Mouse (Mus musculus) myocyte (in vitro differentiated cells): ENCODE results near the gene Clnk.

Experiments
- CEBPB ChIP-seq: IDR thresholded peaks from 2 replicates; pipeline ENCODE4 v1.6.1; 2011; ENCODE audit warnings: mild to moderate bottlenecking, moderate library complexity; ENCODE audit not compliant: poor library complexity, insufficient read depth, severe bottlenecking
- E2F4 ChIP-seq: IDR thresholded peaks from one replicate; pipeline ENCODE4 v1.6.1; 2011; ENCODE audit warnings: mild to moderate bottlenecking, control low read depth, moderate library complexity; ENCODE audit not compliant: insufficient read depth
- MAX ChIP-seq: IDR thresholded peaks from one replicate; pipeline ENCODE4 v1.6.1; 2011; ENCODE audit warnings: low read depth, mild to moderate bottlenecking, control low read depth
- MYOD1 ChIP-seq, 3 experiments: IDR thresholded peaks; one replicate each; pipeline ENCODE4 v1.6.1; 2011; ENCODE audit warnings: control low read depth in 2 of 3, low read depth in 2 of 3, mild to moderate bottlenecking in 2 of 3, moderate library complexity in 1 of 3; ENCODE audit not compliant: insufficient read length in 2 of 3, control insufficient read depth in 1 of 3
- MYOG ChIP-seq, 3 experiments: IDR thresholded peaks; one replicate each; pipeline ENCODE4 v1.6.1; 2011; ENCODE audit warnings: control low read depth in 2 of 3, low read depth in 2 of 3, mild to moderate bottlenecking in 2 of 3; ENCODE audit not compliant: insufficient read length in 2 of 3, control insufficient read depth in 1 of 3, insufficient read depth in 1 of 3
- POLR2A ChIP-seq: IDR thresholded peaks from one replicate; pipeline ENCODE4 v1.6.1; 2011; ENCODE audit warnings: low read depth, mild to moderate bottlenecking, control low read depth, moderate library complexity; ENCODE audit not compliant: insufficient read length
- POLR2AphosphoS2 ChIP-seq: IDR thresholded peaks from one replicate; pipeline ENCODE4 v1.6.1; 2011; ENCODE audit warnings: low read depth, control low read depth; ENCODE audit not compliant: insufficient read length
- REST ChIP-seq: IDR thresholded peaks from one replicate; pipeline ENCODE4 v1.6.1; 2011; ENCODE audit warnings: mild to moderate bottlenecking, control low read depth, moderate library complexity; ENCODE audit not compliant: insufficient read depth, insufficient read length
- SRF ChIP-seq: IDR thresholded peaks from one replicate; pipeline ENCODE4 v1.6.1; 2011; ENCODE audit warnings: low read depth; ENCODE audit not compliant: control insufficient read depth, insufficient read length
- TCF12 ChIP-seq: IDR thresholded peaks from one replicate; pipeline ENCODE4 v1.6.1; 2011; ENCODE audit warnings: mild to moderate bottlenecking, control low read depth; ENCODE audit not compliant: poor library complexity, insufficient read depth, severe bottlenecking
- USF1 ChIP-seq: IDR thresholded peaks from one replicate; pipeline ENCODE4 v1.6.1; 2011; ENCODE audit warnings: low read depth, mild to moderate bottlenecking, control low read depth, moderate library complexity

- TF ChIP-seq POLR2A (no peak), MYOD1 (IDR thresholded peaks at IDR 0.05; ENCODE audit: control insufficient read depth in 1 of 3, insufficient read length in 2 of 3, low read depth in 2 of 3) (no peak), TCF12 (no peak), CEBPB (no peak), USF1 (no peak), SRF (no peak), MAX (no peak), REST (no peak), POLR2AphosphoS2 (no peak), E2F4 (no peak), MYOG (IDR thresholded peaks at IDR 0.05; ENCODE audit: control insufficient read depth in 1 of 3, insufficient read depth in 1 of 3, insufficient read length in 2 of 3, low read depth in 2 of 3) (no peak)
Measured at GRCm38 (mm10) chr5:38791116-38791515, 85.5 kb downstream of the Clnk start.
